Comparison of ENCODE assay signal across 1 mouse cellular context in the genomic region with DNA sequence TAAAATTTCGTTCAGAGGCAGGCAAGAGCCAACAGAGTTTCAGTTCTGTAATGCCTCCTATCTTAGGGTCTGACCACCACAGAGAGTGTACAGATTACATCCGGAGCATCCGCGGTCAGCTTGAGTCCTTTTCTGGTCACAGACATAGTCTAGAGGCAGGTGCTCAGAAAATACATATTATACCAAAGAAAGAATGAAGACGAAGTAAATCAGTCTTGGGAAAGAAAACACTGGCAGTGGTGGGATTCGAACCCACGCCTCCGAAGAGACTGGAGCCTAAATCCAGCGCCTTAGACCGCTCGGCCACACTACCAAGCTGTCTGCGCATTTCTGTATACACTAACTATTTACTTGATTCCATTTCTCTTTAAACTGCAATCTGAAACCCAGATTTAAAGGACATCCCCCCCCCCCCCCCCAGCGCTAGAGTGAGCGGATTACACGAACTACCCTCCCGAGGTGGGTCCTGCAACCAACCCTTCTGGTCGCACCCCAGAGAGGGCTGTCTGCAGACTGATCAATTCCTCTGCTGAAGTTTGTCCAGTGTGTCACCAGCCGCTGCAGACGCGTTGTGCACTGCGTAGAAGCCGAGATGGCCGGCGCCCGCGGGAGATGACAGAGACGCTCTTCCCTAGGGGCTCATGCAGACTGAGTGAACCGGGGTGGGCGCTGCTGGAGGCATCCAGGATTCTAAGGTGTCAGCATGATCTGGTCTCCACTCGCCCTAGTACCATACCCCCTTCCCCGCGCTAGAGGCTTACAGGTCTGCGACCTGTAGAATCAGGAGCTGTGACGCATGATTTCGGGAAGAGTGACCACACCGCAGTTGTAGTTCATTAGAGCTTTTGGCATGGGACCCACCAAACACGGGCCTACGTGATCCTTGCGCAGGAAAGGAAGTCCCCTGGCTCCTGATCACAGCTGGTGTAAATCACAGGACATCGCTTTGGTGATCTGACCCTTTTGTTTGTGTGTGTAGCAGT.
A peak's percentile ranks its signal among the peaks of the same experiment; 100 is the strongest.
TF ChIP-seq lines count a peak whose summit lies in the region.

No protein-coding gene starts in this region.

TF ChIP-seq in CH12.LX, 34 proteins besides CTCF, POLR2A, EP300 and RAD21:
- peak; percentile 59; the same call in 1 of the 2 replicates for TF ChIP-seq NRF1 (IDR thresholded peaks at IDR 0.05; ENCODE audit: low read depth, low read length)
- no peak for TF ChIP-seq CHD2 (IDR thresholded peaks at IDR 0.05; ENCODE audit: low read length)
- peak; percentile 60; the same call in 1 of the 2 replicates for TF ChIP-seq BHLHE40 (IDR thresholded peaks at IDR 0.05; ENCODE audit: low read depth, low read length)
- TF ChIP-seq POLR2AphosphoS2 (IDR thresholded peaks at IDR 0.05; ENCODE audit: low read depth, low read length), result no peak
- no peak for TF ChIP-seq ZNF384 (IDR thresholded peaks at IDR 0.05; ENCODE audit: low read depth, low read length)
- no peak for TF ChIP-seq SMC3 (IDR thresholded peaks at IDR 0.05; ENCODE audit: low read depth, low read length)
- no peak for TF ChIP-seq USF2 (conservative IDR thresholded peaks at IDR 0.05; ENCODE audit: low read depth, low read length)
- no peak for TF ChIP-seq KAT2A (IDR thresholded peaks at IDR 0.05; ENCODE audit: insufficient replicate concordance, low read length)
- TF ChIP-seq ELF1 (IDR thresholded peaks at IDR 0.05; ENCODE audit: low read depth, low read length), result peak; percentile 92
- no peak for TF ChIP-seq ZC3H11A (IDR thresholded peaks at IDR 0.05; ENCODE audit: low read depth, low read length)
- no peak for TF ChIP-seq PAX5 (IDR thresholded peaks at IDR 0.05; ENCODE audit: low read length)
- no peak for TF ChIP-seq ZMIZ1 (IDR thresholded peaks at IDR 0.05; ENCODE audit: low read depth, low read length)
- TF ChIP-seq MAFK (IDR thresholded peaks at IDR 0.05; ENCODE audit: insufficient replicate concordance, low read length), result peak; percentile 92
- TF ChIP-seq MAZ (IDR thresholded peaks at IDR 0.05; ENCODE audit: low read depth, low read length), result no peak
- no peak for TF ChIP-seq JUN (IDR thresholded peaks at IDR 0.05; ENCODE audit: insufficient read depth, low read depth, low read length)
- no peak for TF ChIP-seq MXI1 (IDR thresholded peaks at IDR 0.05; ENCODE audit: low read depth, low read length)
- TF ChIP-seq ETS1 (conservative IDR thresholded peaks at IDR 0.05; ENCODE audit: low read depth, low read length), result peak; percentile 31; the same call in 1 of the 2 replicates
- no peak for TF ChIP-seq GABPA (IDR thresholded peaks at IDR 0.05; ENCODE audit: insufficient replicate concordance, low read depth, low read length)
- no peak; the same call in none of the 2 replicates for TF ChIP-seq SIN3A (IDR thresholded peaks at IDR 0.05; ENCODE audit: low read length)
- TF ChIP-seq IRF4 (IDR thresholded peaks at IDR 0.05; ENCODE audit: low read depth, low read length), result peak; percentile 83
- TF ChIP-seq TBP (conservative IDR thresholded peaks at IDR 0.05; ENCODE audit: low read depth, low read length), result peak; percentile 99
- no peak for TF ChIP-seq CHD1 (IDR thresholded peaks at IDR 0.05; ENCODE audit: low read depth, low read length)
- TF ChIP-seq MAX (IDR thresholded peaks at IDR 0.05; ENCODE audit: low read length), result no peak
- peak; percentile 42; the same call in 1 of the 2 replicates for TF ChIP-seq TCF12 (IDR thresholded peaks at IDR 0.05; ENCODE audit: low read depth, low read length)
- no peak; the same call in 1 of the 2 replicates for TF ChIP-seq HCFC1 (IDR thresholded peaks at IDR 0.05; ENCODE audit: low read depth, low read length)
- TF ChIP-seq MYC (IDR thresholded peaks at IDR 0.05; ENCODE audit: low read depth, low read length), result peak; percentile 29; the same call in 1 of the 2 replicates
- TF ChIP-seq USF1 (IDR thresholded peaks at IDR 0.05; ENCODE audit: low read depth, low read length), result no peak
- no peak for TF ChIP-seq JUND (conservative IDR thresholded peaks at IDR 0.05; ENCODE audit: low read depth, low read length)
- peak; percentile 65; the same call in 1 of the 2 replicates for TF ChIP-seq MEF2A (IDR thresholded peaks at IDR 0.05; ENCODE audit: borderline replicate concordance, low read depth, low read length)
- TF ChIP-seq ZKSCAN1 (IDR thresholded peaks at IDR 0.05; ENCODE audit: borderline replicate concordance, low read depth, low read length), result no peak
- no peak for TF ChIP-seq NELFE (IDR thresholded peaks at IDR 0.05; ENCODE audit: low read depth, low read length)
- TF ChIP-seq RCOR1 (conservative IDR thresholded peaks at IDR 0.05; ENCODE audit: low read depth, low read length), result no peak
- TF ChIP-seq E2F4 (IDR thresholded peaks at IDR 0.05; ENCODE audit: insufficient replicate concordance, low read depth, low read length), result 0 out of 2 replicates have a peak, but pooled peaks have one; percentile 68
- TF ChIP-seq UBTF (IDR thresholded peaks at IDR 0.05; ENCODE audit: low read depth, low read length), result 0 out of 2 replicates have a peak, but pooled peaks have one; percentile 30
